Mouse (Mus musculus) Patski (cell line): ENCODE measurements around the gene Nppa. TPM values are rescaled to one million over a fixed set of nuclear protein-coding genes. Genes with fewer than 3 reads are reported as not detected.
"Not testable (repeated sequence)": the region's sequence is repeated elsewhere in the genome, so short reads cannot be mapped to it uniquely, and the experiment has no call there.

Experiments
- ATAC-seq: fragments of 100-300 bp; one replicate; pipeline ENCODE4 v1.8.0; 2021
- CTCF ChIA-PET: fragments of 350-600 bp; sonication (Branson Sonifier 250); formaldehyde crosslinking; loops from one replicate; lab custom pipeline; 2022; ENCODE audit warnings: inconsistent platforms; lab: Charles Lee
- POLR2A ChIA-PET: fragments of 350-600 bp; sonication (Branson Sonifier 250); formaldehyde crosslinking; loops from one replicate; lab custom pipeline; 2022; ENCODE audit warnings: antibody characterized with exemption, inconsistent platforms; lab: Charles Lee
- DNase-seq: peaks from one replicate; pipeline ENCODE4 v3.0.0-alpha.2; 2011; ENCODE audit warnings: low read depth, low spot score
- H3K27me3 ChIP-seq: fragments of 371-371 bp; one replicate; pipeline ENCODE4 v1.5.1; 2021
- CTCF ChIP-seq: fragments of 100-300 bp; IDR thresholded peaks from one replicate; pipeline ENCODE4 v1.5.1; 2021
- in situ Hi-C: fragments of 300-500 bp; cut with MboI; formaldehyde crosslinking; loops from 3 replicates; pipeline ENCODE4 v1.11.1; 2018; ENCODE audit warnings: low pct_unique_long_range_greater_than_20kb, mixed read lengths
- polyA plus RNA-seq: library from polyadenylated mRNA; unstranded; gene quantifications from one replicate; pipeline ENCODE4 v1.2.3, GENCODE M21; 2021

The Nppa gene
- polyA plus RNA-seq, 1 experiment from 2014 or later = 0.31 TPM

DNA sequence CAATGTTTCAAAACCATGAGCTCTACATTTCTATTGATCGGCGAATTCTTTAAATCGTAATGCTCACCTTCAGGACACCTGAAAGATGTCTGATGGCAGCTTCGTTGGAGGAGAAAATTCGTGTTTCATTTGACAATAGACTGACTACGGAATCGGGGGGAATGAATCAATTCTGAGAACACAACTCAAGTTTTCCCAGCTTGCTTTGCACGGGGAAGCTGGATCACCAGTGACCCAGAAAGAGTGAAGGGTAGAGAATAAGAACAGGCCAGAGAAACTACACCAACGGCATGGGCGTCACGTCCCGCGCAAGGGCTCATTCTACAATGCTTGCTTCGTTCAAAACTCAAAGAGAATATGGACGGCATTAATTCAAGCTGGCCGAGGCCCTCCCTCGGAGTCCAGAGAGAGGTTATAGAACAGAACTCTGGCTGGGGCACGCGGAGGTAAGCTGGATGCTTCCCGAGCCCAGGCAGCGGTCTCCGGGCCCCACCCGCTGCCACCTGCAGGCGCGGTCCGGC, 37.6 kb downstream of the Nppa start:
- ChIA-PET POLR2A (interaction anchor here (1.1 kb wide), 1 partner anchor 14 kb away, joined by 3 read pairs; no protein-coding TSS in a partner anchor), CTCF (interaction anchor here (1.6 to 1.9 kb wide), 2 partner anchors 28 to 78 kb away, joined by 4 to 8 read pairs; no protein-coding TSS in a partner anchor)
- ATAC-seq = no peak
- in situ Hi-C loops = no loop called here
- no peak for DNase-seq
- no peaks in the 10 kb centered on the region for H3K27me3 ChIP-seq
- no peak for TF ChIP-seq CTCF

- POLR2A ChIA-PET = interaction anchor here (1.1 kb wide), 1 partner anchor 14 kb away, joined by 3 read pairs; no protein-coding TSS in a partner anchor
- TF ChIP-seq CTCF = no peak
- DNase-seq (peak; percentile 93), ATAC-seq (peak; percentile 85)
- no peaks in the 10 kb centered on the region for H3K27me3 ChIP-seq
- CTCF ChIA-PET = interaction anchor here (1.6 to 1.9 kb wide), 2 partner anchors 27 to 78 kb away, joined by 4 to 8 read pairs; no protein-coding TSS in a partner anchor
- in situ Hi-C loops = no loop called here
Measured at GRCm38 (mm10) chr4:148038600-148039253, 38.2 kb downstream of the Nppa start, which contains the start of the genes Clcn6 and Mthfr. TSS of gene Clcn6 (minus strand) at chr4:148038821. TSS of gene Mthfr (plus strand) at chr4:148039077.

DNA sequence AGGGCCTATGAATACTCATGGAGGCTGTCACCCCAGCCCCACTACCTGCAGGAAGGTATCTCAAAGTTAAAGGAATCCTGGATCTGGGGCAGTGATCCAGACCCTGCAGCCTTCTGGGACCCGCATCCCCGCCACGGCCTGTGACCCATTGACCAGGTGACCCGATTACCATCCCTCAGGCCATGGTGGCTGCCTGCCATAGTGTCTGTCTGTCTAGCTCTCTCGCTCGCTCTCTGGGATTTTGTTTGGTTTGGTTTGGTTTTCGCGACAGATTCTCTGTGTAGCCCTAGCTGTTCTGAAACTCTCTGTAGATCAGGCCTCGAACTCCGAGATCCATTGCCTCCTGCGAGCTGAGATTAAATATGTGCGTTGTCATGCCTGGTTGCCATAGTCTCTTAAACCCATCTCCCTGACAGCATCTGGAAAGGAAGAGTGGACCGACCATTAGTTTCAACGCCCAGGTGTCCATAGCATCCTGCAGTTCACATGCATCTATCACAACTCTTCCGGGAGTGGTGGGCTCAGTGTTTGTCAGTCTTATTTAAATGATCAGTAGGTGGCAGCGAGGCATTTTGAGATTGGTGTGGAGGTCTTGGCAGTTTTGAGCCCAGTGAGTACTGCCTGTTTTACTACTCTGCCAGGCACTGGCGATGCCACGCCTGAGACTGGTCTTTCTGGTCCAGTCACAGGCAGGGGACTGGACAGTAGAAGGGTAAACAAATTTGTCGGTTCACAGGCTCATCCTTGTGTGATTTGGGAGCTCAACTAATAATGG, 38.9 kb downstream of the Nppa start:
- DNase-seq = no peak
- ChIA-PET CTCF (interaction anchor here (0.8 to 1.6 kb wide), 3 partner anchors 21 to 79 kb away, joined by 3 to 4 read pairs (median 4); no protein-coding TSS in a partner anchor), POLR2A (interaction anchor here (1.0 to 1.1 kb wide), 2 partner anchors 15 to 19 kb away, joined by 3 read pairs; no protein-coding TSS in a partner anchor)
- peak; percentile 5 for ATAC-seq
- TF ChIP-seq CTCF = no peak
- in situ Hi-C loops = no loop called here
- no peaks in the 10 kb centered on the region for H3K27me3 ChIP-seq

DNA sequence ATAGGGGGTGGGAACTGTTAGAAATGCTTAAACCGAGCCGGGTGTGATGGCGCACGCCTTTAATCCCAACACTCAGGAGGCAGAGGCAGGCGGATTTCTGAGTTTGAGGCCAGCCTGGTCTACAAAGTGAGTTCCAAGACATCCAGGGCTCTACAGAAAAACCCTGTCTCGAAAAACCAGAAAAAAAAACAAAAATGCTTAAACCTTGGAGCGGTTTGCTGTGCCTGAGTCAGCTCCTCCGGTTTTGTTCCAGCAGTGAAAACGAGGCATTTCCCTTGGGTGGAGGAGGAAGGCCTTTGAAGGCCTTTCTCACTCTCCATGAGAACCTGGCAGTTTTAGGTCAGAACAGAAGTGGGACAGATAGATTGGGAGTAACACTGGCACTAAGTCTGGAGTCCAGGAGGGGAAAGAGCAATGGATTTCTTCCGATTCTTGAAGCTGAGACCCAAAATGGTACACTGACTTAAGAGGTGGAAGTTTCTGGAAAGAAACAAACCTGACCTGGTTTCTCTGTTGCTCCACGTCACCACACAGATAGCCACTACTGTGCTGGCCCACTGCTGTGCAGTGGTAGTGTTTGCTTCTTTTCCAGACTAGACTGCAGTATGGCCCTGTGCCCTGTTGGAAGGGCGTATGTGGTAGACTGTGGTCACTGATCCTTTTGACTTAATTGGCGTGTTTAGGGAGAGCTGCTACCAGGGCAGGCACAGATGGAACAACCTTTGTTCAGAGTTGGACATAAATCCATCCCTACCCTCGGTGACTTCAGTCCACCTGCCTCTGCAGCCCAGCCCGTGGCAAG, 39.7 kb downstream of the Nppa start:
- no peak for TF ChIP-seq CTCF
- H3K27me3 ChIP-seq = no peaks in the 10 kb centered on the region
- DNase-seq (no peak), ATAC-seq (no peak)
- ChIA-PET POLR2A (interaction anchor here (1.0 kb wide), 1 partner anchor 19 kb away, joined by 3 read pairs; no protein-coding TSS in a partner anchor), CTCF (interaction anchor here (0.8 to 1.6 kb wide), 5 partner anchors 11 to 80 kb away, joined by 3 to 4 read pairs (median 4); no protein-coding TSS in a partner anchor)
- in situ Hi-C loops = no loop called here

DNA sequence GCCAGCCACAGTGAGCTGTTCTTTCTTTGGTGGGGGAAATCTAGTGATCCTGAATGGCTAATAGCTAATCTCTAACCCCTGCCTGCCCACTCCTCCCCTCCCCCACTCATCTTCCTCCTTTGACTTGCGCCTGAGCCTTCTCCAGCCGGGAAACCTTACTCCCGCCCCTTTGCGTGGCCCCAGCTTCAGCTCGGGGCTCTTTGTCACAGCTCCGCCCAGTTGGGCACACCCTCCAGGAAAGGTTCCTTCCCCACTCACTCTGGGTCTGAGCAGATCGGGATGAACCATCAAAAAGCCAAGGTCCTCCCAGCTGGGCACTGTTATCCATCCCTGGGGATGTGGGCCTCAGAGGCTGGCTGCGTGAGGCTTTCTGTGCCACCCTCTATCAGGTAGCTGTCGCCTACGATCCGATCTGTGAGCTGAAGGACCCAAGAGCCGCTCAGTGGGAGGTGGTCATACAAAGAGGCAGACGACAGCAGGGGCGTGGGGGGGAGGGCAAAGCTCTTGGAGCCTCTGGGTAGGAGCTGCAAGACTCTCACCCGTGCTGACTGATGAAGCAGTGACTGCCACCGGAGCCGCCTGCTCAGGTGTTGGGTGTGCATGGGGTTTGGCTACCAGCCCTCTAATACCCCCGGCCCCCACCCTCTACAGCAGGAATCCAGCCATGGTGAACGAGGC, 40.5 kb downstream of the Nppa start:
- no peak for DNase-seq
- in situ Hi-C loops = no loop called here

DNA sequence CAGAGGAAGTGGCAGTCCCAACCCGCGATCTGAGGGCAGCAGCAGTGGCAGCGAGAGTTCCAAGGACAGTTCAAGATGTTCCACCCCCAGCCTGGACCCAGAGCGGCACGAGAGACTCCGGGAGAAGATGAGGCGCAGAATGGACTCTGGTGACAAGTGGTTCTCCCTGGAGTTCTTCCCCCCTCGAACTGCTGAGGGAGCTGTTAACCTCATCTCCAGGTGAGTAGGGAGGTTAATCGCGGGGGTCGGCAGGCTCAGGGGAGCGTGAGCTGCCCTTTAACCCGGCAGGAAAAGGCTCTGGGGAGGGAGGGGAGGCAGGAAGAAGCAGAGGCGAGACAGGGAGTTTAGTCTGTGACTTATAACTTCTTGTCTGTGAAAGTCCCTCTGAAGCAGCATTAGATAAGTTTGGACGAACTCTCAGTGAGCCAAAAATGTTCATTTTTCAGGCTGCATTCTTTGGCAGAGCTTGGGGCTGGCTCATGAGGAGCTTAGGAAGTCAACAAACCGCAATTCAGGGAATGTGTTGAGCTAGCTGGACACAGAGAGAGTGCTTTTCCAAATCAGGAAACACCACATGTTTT, 41.2 kb downstream of the Nppa start:
- in situ Hi-C loops = no loop called here
- POLR2A ChIA-PET = no interaction called here
- CTCF ChIA-PET = interaction anchor here (0.8 to 1.6 kb wide), 5 partner anchors 10 to 37 kb away, joined by 3 to 6 read pairs (median 4); no protein-coding TSS in a partner anchor

More for the DNA sequence above, 40.5 kb downstream of the Nppa start:
- no peaks in the 10 kb centered on the region for H3K27me3 ChIP-seq
- ChIA-PET POLR2A (no interaction called here), CTCF (interaction anchor here (0.8 to 1.6 kb wide), 5 partner anchors 10 to 81 kb away, joined by 3 to 4 read pairs (median 4); no protein-coding TSS in a partner anchor)
- peak; percentile 18 for ATAC-seq
- TF ChIP-seq CTCF = no peak

DNA sequence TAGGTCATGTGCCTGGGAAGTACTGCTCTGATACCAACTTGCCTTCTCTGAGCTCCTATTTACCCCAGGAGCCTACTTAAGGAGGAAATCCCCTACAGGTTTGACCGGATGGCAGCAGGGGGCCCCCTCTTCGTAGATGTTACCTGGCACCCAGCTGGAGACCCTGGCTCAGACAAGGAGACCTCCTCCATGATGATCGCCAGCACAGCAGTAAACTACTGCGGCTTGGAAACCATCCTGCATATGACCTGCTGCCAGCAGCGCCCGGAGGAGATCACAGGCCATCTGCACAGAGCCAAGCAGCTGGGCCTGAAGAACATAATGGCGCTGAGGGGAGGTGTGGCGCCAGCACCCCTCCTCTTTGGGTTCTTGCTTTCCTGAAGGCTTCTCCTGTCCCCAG, 42.8 kb downstream of the Nppa start:
- POLR2A ChIA-PET, ATAC-seq, in situ Hi-C loops, H3K27me3 ChIP-seq, DNase-seq: not testable (repeated sequence)
- CTCF ChIA-PET = interaction anchor here (1.5 kb wide), 1 partner anchor 16 kb away, joined by 6 read pairs; no protein-coding TSS in a partner anchor

More for the DNA sequence above, 41.2 kb downstream of the Nppa start:
- TF ChIP-seq CTCF = no peak
- H3K27me3 ChIP-seq = no peaks in the 10 kb centered on the region
- ATAC-seq (peak; percentile 5), DNase-seq (no peak)

- in situ Hi-C loops = no loop called here
- no peaks in the 10 kb centered on the region for H3K27me3 ChIP-seq
- POLR2A ChIA-PET = no interaction called here
Measured at GRCm38 (mm10) chr4:148044113-148044512, 43.6 kb downstream of the Nppa start.

More at GRCm38 (mm10) chr4:148044113-148044512, 43.6 kb downstream of the Nppa start:
- ATAC-seq = no peak
- no peak for TF ChIP-seq CTCF
- CTCF ChIA-PET = no interaction called here
- no peak for DNase-seq
